Mouse (Mus musculus): ENCODE results near the gene Nxpe4. TPM values are rescaled to one million over a fixed set of nuclear protein-coding genes. Genes with fewer than 3 reads are reported as not detected.

Gene Nxpe4
- polyA plus RNA-seq, 1 experiment from 2014 or later, result 4.7 TPM

Other genes starting within 250 kb of the Nxpe4 start
- gene Nxpe2, start 191.4 kb downstream of the Nxpe4 start, polyA plus RNA-seq (2015; fragmentation: Nextera tagmentation; extraction: Ambion mirVana), result 1.1 and 2.7 TPM in 2 replicates